Mouse (Mus musculus): ENCODE data around the gene Plekha1. TPM values are rescaled to one million over a fixed set of nuclear protein-coding genes. Genes with fewer than 3 reads are reported as not detected.

Plekha1 gene
- 58.5 and 63.3 TPM in 2 replicates for polyA plus RNA-seq (2012; rRNA removed)

DNA sequence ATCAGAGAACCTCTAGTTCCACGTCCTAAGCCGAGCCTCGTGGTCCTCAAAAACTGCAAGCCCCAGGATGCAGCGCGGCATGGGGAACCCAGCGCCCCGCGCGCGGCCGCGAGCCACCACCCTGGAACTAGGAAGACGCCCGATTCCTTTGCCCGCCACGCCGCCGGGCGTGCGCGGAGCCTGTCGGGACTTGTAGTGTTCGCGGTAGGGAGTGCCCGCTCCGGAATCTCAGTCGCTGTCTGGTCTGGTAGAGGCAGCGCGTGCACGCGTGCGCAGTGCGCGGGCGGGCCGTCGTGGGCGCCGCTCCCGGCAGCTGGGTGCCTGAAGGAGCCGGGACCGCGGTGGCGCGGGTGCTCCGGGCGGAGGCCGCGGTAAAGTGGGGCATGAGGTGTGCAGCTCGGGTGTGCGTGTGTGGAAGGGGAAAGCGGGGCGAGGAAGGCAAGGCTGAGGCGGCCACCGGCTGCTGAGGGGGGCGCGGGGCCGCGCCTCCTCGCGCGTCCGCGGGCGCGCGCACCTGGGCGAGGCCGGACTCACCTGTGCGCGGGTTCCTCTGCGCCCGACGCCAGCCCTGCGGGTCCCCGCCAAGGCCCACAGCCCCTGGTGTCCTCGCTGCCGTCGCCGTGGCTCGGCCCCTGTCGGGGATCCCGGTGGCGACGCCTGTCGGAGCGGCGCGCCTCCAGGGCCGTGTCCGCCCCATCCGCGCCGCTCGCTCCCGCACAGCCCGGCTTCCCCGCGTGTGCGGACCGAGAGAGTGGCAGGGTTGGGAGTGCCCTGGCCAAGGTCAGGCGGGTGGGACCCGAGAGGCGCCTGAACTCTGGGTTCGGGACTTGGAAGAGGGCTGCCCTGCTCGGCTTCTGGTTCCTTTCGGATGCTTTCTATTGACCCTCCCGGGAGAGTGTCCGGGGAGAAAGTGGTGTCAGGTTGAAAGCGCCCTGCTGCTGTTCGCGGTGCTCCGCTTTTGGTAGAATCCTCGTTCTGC is at the start of gene Plekha1:
Gene Plekha1, plus strand, starts transcription at position 144 of the 979 bp plus-strand sequence.
- H3K27ac ChIP-seq (ENCODE audit: insufficient read depth, low read depth, low read length): peak within 1 kb of the TSS; percentile 83
- TF ChIP-seq POLR2A (IDR thresholded peaks at IDR 0.05; ENCODE audit: low read depth, low read length) (no peak), CTCF (conservative IDR thresholded peaks at IDR 0.05; ENCODE audit: insufficient read depth, insufficient read length, low read depth, low read length) (no peak)
- H3K27me3 ChIP-seq (replicated peaks; ENCODE audit: control insufficient read depth, insufficient read depth, low read length): no peaks in the 10 kb centered on the region
- WGBS: under 1% methylated on average over 112 of the region's 114 CpGs
- no peaks in the 10 kb centered on the region for H3K36me3 ChIP-seq (ENCODE audit: control insufficient read depth, insufficient read depth, low read length)
- DNase-seq: peak; percentile 99
- H3K4me1 ChIP-seq (ENCODE audit: control insufficient read depth, insufficient read depth, low read length): peaks cover 17% of the 10 kb centered on the region
- H3K4me3 ChIP-seq (ENCODE audit: insufficient read depth, low read depth, low read length): peak within 1 kb of the TSS; percentile 83

DNA sequence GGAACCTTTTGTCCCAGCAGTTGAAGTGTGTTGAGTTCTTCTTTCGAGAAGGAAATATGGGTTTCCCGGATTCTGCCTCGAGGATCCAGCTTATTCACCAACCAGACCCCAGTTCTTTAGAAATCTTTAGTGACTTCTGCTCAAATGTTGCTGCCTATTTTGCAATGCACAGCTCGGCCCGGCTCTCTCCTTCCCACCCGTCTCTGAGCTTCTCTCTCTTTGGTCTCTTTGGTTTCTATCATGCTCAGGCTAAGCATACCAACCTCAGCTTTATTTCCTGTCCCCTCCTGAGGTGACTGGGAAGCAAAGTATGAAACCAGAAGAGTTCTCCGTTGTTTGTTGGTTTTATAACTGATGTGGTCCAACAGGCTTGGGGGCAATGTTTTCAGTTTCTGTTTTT is 49.3 kb upstream of the Plekha1 start:
- Histone ChIP-seq H3K27ac (ENCODE audit: insufficient read depth, low read depth, low read length) (no peak overlapping the region), H3K36me3 (ENCODE audit: control insufficient read depth, insufficient read depth, low read length) (no peaks in the 10 kb centered on the region), H3K27me3 (replicated peaks; ENCODE audit: control insufficient read depth, insufficient read depth, low read length) (no peaks in the 10 kb centered on the region), H3K4me1 (ENCODE audit: control insufficient read depth, insufficient read depth, low read length) (no peaks in the 10 kb centered on the region), H3K4me3 (ENCODE audit: insufficient read depth, low read depth, low read length) (no peak overlapping the region)
- TF ChIP-seq POLR2A (IDR thresholded peaks at IDR 0.05; ENCODE audit: low read depth, low read length) (no peak), CTCF (conservative IDR thresholded peaks at IDR 0.05; ENCODE audit: insufficient read depth, insufficient read length, low read depth, low read length) (no peak)
- WGBS: 79% methylated on average over 7 of the region's 7 CpGs
- DNase-seq: no peak

DNA sequence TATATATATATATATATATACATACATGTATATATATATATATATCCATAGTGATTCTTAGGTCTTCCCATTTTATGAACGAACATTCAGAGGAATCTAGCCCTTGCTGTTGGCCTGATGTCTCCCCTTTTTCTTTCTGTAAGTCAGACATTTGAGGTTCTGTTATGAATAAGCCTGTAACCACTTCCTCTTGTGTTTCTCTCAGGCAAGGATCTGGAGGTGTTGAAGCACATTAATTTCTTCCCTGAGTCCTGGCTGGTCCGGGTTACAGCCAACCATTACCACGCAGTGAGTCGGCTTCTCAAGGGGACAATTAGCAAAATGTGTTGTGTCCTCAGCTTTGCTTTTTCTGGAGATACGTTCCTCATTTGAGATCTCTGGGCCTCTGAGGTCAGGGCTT is 46.7 kb upstream of the Plekha1 start:
- H3K36me3 ChIP-seq (ENCODE audit: control insufficient read depth, insufficient read depth, low read length): no peaks in the 10 kb centered on the region
- 83% methylated on average over 5 of the region's 5 CpGs for WGBS
- H3K4me1 ChIP-seq (ENCODE audit: control insufficient read depth, insufficient read depth, low read length): no peaks in the 10 kb centered on the region
- no peak overlapping the region for H3K4me3 ChIP-seq (ENCODE audit: insufficient read depth, low read depth, low read length)
- H3K27ac ChIP-seq (ENCODE audit: insufficient read depth, low read depth, low read length): no peak overlapping the region
- no peak for TF ChIP-seq POLR2A (IDR thresholded peaks at IDR 0.05; ENCODE audit: low read depth, low read length)
- no peak for TF ChIP-seq CTCF (conservative IDR thresholded peaks at IDR 0.05; ENCODE audit: insufficient read depth, insufficient read length, low read depth, low read length)
- no peak for DNase-seq
- H3K27me3 ChIP-seq (replicated peaks; ENCODE audit: control insufficient read depth, insufficient read depth, low read length): no peaks in the 10 kb centered on the region

DNA sequence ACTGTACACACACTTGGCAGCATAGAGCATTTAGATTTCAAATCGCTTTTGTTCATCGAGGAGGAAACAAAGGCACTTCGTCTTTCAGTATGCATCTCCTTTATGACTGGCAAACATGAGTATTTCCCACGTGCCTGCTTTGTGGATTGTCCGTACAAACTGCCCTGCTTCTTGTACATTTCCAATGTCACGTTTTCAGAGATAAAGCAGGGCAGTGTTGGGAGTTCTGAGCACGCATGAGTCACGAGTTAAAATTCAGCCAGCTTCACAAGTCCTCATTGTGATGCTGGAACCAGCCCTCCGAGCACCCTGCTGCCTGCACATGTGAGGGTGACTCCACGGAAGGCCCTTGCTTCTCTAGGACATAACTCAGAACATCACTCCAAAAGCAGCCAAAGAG is 45.9 kb upstream of the Plekha1 start:
- DNase-seq: no peak
- TF ChIP-seq CTCF (conservative IDR thresholded peaks at IDR 0.05; ENCODE audit: insufficient read depth, insufficient read length, low read depth, low read length) (no peak), POLR2A (IDR thresholded peaks at IDR 0.05; ENCODE audit: low read depth, low read length) (no peak)
- Histone ChIP-seq H3K27me3 (replicated peaks; ENCODE audit: control insufficient read depth, insufficient read depth, low read length) (no peaks in the 10 kb centered on the region), H3K27ac (ENCODE audit: insufficient read depth, low read depth, low read length) (no peak overlapping the region), H3K36me3 (ENCODE audit: control insufficient read depth, insufficient read depth, low read length) (no peaks in the 10 kb centered on the region), H3K4me1 (ENCODE audit: control insufficient read depth, insufficient read depth, low read length) (no peaks in the 10 kb centered on the region), H3K4me3 (ENCODE audit: insufficient read depth, low read depth, low read length) (no peak overlapping the region)
- 66% methylated on average over 10 of the region's 10 CpGs for WGBS

DNA sequence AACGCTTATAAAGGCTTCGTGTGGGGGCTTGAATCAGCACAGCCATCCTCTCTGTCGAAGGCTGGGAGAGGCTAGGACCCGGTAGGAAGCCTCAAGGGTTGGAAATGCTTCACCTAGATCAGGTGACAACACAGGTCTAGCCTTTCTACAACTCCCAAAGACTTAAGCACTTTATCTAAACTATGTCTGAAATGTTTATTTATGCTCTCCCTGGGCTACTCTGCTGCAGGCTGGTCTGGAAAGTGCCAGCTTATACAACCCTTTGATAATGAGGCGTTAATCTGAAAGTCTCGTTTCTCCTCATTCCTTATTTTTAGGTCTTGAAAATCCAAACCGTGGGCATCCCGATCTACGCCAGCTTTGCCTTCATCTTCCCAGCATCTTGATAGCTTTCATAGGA is 41.6 kb upstream of the Plekha1 start:
- Histone ChIP-seq H3K36me3 (ENCODE audit: control insufficient read depth, insufficient read depth, low read length) (no peaks in the 10 kb centered on the region), H3K27ac (ENCODE audit: insufficient read depth, low read depth, low read length) (no peak overlapping the region), H3K4me1 (ENCODE audit: control insufficient read depth, insufficient read depth, low read length) (no peaks in the 10 kb centered on the region), H3K27me3 (replicated peaks; ENCODE audit: control insufficient read depth, insufficient read depth, low read length) (no peaks in the 10 kb centered on the region), H3K4me3 (ENCODE audit: insufficient read depth, low read depth, low read length) (no peak overlapping the region)
- WGBS: 70% methylated on average over 9 of the region's 9 CpGs
- TF ChIP-seq POLR2A (IDR thresholded peaks at IDR 0.05; ENCODE audit: low read depth, low read length): no peak
- DNase-seq: no peak

DNA sequence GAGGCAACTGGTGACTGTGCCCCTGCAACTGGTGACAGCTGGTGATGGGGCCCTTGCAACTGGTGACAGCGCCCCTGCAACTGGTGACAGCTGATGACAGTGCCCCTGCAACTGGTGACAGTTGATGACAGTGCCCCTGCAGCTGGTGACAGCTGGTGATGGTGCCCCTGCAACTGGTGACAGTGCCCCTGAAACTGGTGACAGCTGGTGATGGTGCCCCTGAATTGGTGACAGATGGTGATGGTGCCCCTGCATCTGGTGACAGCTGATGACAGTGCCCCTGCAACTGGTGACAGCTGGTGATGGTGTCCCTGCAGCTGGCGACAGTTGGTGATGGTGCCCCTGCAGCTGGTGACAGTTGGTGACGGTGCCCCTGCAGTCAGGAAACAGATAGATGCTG is 39.2 kb upstream of the Plekha1 start:
- WGBS: 82% methylated on average over 3 of the region's 3 CpGs
- H3K4me1 ChIP-seq (ENCODE audit: control insufficient read depth, insufficient read depth, low read length): no peaks in the 10 kb centered on the region
- H3K27ac ChIP-seq (ENCODE audit: insufficient read depth, low read depth, low read length): no peak overlapping the region
- no peaks in the 10 kb centered on the region for H3K27me3 ChIP-seq (replicated peaks; ENCODE audit: control insufficient read depth, insufficient read depth, low read length)
- TF ChIP-seq POLR2A (IDR thresholded peaks at IDR 0.05; ENCODE audit: low read depth, low read length): no peak
- no peak for TF ChIP-seq CTCF (conservative IDR thresholded peaks at IDR 0.05; ENCODE audit: insufficient read depth, insufficient read length, low read depth, low read length)
- DNase-seq: no peak
- H3K36me3 ChIP-seq (ENCODE audit: control insufficient read depth, insufficient read depth, low read length): no peaks in the 10 kb centered on the region
- H3K4me3 ChIP-seq (ENCODE audit: insufficient read depth, low read depth, low read length): no peak overlapping the region

DNA sequence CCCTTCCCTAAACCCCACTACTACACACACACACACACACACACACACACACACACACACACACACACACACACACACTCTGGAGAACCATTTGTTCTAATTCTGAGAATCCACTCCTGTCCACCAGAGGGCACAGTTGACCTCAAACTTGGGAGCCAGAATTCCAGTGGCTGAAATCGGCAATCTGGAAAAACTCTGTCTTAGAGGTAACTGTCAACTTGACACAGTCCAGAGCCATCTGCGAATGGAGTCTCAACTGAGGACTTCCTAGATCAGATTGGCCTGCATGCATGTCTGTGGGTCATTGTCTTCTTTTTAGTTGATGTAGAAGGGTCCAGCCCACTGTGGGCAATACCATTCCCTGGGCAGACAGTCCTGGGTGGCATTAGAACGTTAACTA is 38.1 kb upstream of the Plekha1 start:
- H3K4me1 ChIP-seq (ENCODE audit: control insufficient read depth, insufficient read depth, low read length): no peaks in the 10 kb centered on the region
- peak; percentile 73 for TF ChIP-seq CTCF (conservative IDR thresholded peaks at IDR 0.05; ENCODE audit: insufficient read depth, insufficient read length, low read depth, low read length)
- TF ChIP-seq POLR2A (IDR thresholded peaks at IDR 0.05; ENCODE audit: low read depth, low read length): no peak
- no peaks in the 10 kb centered on the region for H3K27me3 ChIP-seq (replicated peaks; ENCODE audit: control insufficient read depth, insufficient read depth, low read length)
- WGBS: 38% methylated on average over 3 of the region's 3 CpGs
- no peaks in the 10 kb centered on the region for H3K36me3 ChIP-seq (ENCODE audit: control insufficient read depth, insufficient read depth, low read length)
- no peak overlapping the region for H3K27ac ChIP-seq (ENCODE audit: insufficient read depth, low read depth, low read length)
- DNase-seq: peak; percentile 76
- no peak overlapping the region for H3K4me3 ChIP-seq (ENCODE audit: insufficient read depth, low read depth, low read length)

Data from kidney, adult 2 months (tissue).